Mouse (Mus musculus) olfactory bulb, adult 2 months (tissue): ENCODE measurements around the gene Il12rb2.

Experiments used
- CTCF ChIP-seq: fragments of 200-500 bp; IDR thresholded peaks from 2 replicates; pipeline ENCODE4 v1.5.1; 2012; ENCODE audit warnings: low read depth, mild to moderate bottlenecking, low read length, moderate library complexity; ENCODE audit not compliant: insufficient read depth
- POLR2A ChIP-seq: fragments of 200-500 bp; IDR thresholded peaks from 2 replicates; pipeline ENCODE4 v1.6.1; 2012; ENCODE audit warnings: mild to moderate bottlenecking, low read depth, low read length, moderate library complexity; ENCODE audit not compliant: insufficient read depth

DNA sequence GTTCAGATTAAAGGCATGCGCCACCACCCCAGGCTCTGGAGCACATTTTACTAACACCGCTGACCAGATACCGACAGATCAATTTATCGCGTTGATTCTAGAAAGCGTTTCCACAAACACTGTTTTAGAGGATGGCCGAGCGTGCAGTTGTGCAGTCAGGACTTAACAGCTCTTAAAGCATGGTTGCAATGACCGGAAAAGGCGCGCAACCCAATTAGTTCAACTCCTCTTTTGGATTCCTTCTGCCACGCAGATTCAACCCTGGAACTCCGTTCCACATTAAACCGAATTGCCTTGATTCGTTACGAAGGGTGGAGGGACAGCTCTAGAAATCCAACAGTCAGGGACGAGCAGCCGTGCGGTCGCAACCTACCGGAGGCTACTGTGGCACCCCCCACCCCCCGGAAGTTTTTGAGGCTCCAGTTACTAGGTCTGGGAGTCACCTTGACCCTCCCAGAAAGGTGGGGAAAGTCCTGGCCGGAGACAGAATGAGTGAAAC is 109.8 kb downstream of the Il12rb2 start:
- TF ChIP-seq CTCF (no peak), POLR2A (no peak)
